Mouse (Mus musculus) gastrocnemius, adult 2 months (tissue): ENCODE data around the gene Ptprj. TPM values are rescaled to one million over a fixed set of nuclear protein-coding genes. Genes with fewer than 3 reads are reported as not detected.
A peak's percentile ranks its signal among the peaks of the same experiment; 100 is the strongest.
"Not testable (repeated sequence)": the region's sequence is repeated elsewhere in the genome, so short reads cannot be mapped to it uniquely, and the experiment has no call there.

Source experiments
- DNase-seq: peaks from one replicate; pipeline ENCODE4 v3.0.0; 2022
- H3K27ac ChIP-seq: fragments of 200-600 bp; 2 replicates; pipeline ENCODE4 v1.8.1; 2022; ENCODE audit warnings: mild to moderate bottlenecking
- H3K4me3 ChIP-seq: fragments of 200-600 bp; 2 replicates; pipeline ENCODE4 v1.8.1; 2022; ENCODE audit warnings: mild to moderate bottlenecking, moderate library complexity
- CTCF ChIP-seq: fragments of 200-600 bp; IDR thresholded peaks from 2 replicates; pipeline ENCODE4 v1.8.1; 2022; ENCODE audit warnings: antibody characterized with exemption, mild to moderate bottlenecking, moderate library complexity
- intact Hi-C: fragments of 180-260 bp; cut with DNase I; formaldehyde crosslinking; loops from one replicate; pipeline ENCODE4 v1.15.1; 2025
- total RNA-seq, 2 experiments: library from RNA; stranded (reverse); gene quantifications; 2 replicates each; pipeline ENCODE4 v1.2.3; 2021

Gene Ptprj
- total RNA-seq, 2 experiments from 2014 or later: 2.1 to 4.2 TPM

DNA sequence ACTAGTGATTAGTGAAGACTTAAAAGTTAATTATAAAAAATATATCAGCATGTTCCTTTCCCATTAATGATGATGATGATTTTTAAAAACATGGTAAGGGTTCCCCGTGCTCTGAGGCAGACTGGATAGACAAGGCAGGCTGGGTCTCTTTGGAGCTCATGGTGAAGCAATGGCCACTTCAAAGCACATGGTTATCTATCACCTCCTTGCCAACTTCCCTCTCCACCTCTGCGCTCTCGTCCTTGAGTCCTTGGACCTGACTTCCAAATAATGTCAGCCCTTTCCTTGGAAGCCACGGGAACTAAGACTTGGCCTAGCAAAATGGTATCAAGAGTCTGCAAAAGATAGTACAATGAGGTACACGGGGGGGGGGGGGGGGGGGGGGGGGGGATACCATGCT, 103.7 kb downstream of the Ptprj start:
- H3K27ac ChIP-seq: no peak overlapping the region
- DNase-seq: no peak
- H3K4me3 ChIP-seq: no peak overlapping the region
- intact Hi-C loops: loop anchor here (5.0 kb wide), 1 partner anchor 66 kb away; no protein-coding TSS in a partner anchor
- no peak for TF ChIP-seq CTCF

DNA sequence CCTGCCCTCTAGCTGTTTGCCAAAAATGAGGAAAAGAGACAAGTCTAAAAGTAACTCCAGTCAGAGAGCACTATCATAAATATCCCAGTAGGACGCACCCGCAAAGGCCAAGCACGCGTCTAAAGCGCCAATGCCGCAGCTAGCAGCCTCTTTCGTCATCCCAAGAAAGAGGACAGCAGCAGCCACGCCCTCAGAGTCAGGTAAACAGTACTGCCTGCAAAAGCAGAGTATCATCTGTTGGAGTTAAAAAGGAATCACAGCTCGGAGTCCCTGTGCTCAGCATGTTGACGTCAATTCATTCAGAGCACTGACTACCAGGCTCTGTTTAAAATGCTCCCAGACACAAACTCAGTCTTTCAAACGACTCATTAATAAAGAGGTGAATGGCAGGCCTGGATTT, 104.1 kb downstream of the Ptprj start:
- Histone ChIP-seq H3K27ac (no peak overlapping the region), H3K4me3 (no peak overlapping the region)
- intact Hi-C loops: loop anchor here (5.0 kb wide), 1 partner anchor 66 kb away; no protein-coding TSS in a partner anchor
- no peak for DNase-seq
- TF ChIP-seq CTCF: no peak

DNA sequence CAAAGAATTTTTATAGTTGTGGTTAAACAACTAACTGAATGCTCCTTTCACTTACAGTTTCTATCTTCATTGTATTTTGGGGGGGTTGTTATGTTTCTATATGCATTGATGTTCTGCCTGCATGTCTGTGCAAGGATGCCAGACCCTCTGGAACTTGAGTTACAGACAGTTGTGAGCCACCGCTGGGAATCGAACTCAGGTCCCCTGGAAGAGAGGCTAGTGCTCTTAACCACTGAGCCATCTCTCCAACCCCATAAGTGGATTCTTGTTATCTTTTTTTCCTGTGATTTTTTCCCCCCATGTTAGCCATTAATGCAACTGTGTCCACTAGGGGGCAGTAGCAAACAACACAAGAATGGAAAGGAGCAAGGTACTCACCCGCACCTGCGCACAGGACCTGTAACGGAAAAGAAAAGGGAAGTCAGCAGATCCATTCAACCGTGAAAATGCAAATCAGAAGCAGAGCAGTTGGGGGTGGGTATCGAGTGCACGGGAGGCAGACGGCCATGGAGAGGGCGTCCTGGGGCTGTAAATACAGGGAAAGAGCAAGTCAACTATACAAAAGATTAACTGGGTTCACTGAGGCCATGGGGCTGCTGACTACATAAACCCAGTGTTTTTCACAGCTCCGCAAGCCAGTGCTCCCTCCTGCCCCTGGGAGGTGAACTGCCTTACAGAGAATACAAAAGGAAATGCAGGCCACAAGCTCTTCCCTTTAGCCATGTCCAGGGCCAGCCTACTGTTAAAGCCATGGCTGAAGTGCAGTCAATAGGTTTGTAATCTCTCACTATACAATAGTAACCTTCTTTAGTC, 105.6 kb downstream of the Ptprj start:
- Histone ChIP-seq H3K4me3 (peak overlapping the region; percentile 67), H3K27ac (peak overlapping the region; percentile 49; the same call in 1 of the 2 replicates)
- peak; percentile 88 for TF ChIP-seq CTCF
- intact Hi-C loops: loop anchor here (1.0 to 5.0 kb wide), 3 partner anchors 68 to 204 kb away; no protein-coding TSS in a partner anchor
- peak; percentile 74 for DNase-seq

GRCm38 (mm10) chr2:90472701-90473100, 107.7 kb downstream of the Ptprj start:
- no peak overlapping the region for H3K4me3 ChIP-seq
- no peak overlapping the region for H3K27ac ChIP-seq
- intact Hi-C loops: no loop called here
- no peak for DNase-seq
- no peak for TF ChIP-seq CTCF

- Histone ChIP-seq H3K27ac (no peak overlapping the region), H3K4me3 (no peak overlapping the region)
- DNase-seq: peak; percentile 35
- no peak for TF ChIP-seq CTCF
- intact Hi-C loops: no loop called here
Measured at GRCm38 (mm10) chr2:90470122-90470521, 110.3 kb downstream of the Ptprj start.

DNA sequence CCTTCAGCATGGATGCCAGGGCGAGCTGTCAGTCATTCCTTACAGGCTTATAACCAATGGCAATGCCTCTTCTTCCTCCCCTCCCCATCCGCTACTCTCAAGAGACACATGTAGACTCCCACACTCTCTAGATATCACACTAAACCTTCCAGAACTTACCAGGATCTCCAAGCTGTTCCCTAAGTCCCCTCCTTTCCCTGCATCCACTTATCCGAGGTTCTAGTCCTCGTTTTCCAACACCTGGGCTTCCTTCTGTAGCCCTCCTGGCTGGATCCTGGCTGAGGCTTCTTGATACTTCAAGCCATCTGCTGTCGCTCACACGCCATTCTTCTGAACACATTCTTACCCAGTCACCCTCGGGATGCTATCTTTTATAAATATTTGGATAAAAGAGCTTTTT, 114.0 kb downstream of the Ptprj start:
- TF ChIP-seq CTCF: no peak
- Histone ChIP-seq H3K27ac (no peak overlapping the region), H3K4me3 (no peak overlapping the region)
- no peak for DNase-seq
- intact Hi-C loops: no loop called here

DNA sequence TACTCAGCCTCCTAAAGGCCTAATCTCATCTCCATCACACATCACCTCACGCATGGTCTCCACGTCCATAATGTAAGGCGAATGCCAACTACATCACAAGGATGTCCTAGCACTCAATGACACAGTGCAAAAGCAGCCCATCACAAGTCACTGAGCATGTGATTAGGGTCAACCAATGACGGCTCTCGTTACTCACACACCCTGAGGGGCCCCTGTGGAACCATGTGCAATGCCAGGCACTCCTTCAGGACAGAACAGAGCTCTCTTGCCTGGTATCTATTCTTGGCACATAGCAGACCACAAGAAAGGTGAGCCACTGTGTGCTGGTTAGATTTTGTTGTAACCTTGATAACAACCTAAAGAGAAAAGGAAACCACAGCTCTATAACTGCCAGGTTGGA, 116.7 kb downstream of the Ptprj start:
- no peak for TF ChIP-seq CTCF
- Histone ChIP-seq H3K4me3 (no peak overlapping the region), H3K27ac (no peak overlapping the region)
- DNase-seq: no peak
- intact Hi-C loops: no loop called here

DNA sequence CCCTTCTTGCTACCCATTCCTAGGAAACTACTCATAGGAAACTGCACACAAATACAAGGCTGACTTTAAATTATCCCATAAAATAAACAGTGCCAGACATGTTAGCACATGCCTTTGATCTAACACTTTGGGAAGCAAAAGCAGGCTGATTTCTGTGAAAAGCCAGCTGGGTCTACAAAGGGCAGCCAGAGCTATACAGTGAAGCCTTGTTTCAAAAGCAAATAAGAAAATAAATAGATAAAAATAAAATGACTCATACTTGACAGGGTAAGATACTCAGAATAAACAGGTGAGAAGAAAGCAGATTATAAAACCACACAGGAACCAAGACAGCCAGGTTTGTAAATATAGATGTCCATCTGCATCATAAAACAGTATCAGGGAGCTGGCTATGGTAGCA, 118.2 kb downstream of the Ptprj start:
- Histone ChIP-seq H3K4me3 (no peak overlapping the region), H3K27ac (no peak overlapping the region)
- intact Hi-C loops: no loop called here
- no peak for DNase-seq
- TF ChIP-seq CTCF: no peak

- no peak overlapping the region for H3K4me3 ChIP-seq
- no peak for DNase-seq
- intact Hi-C loops: no loop called here
- H3K27ac ChIP-seq: no peak overlapping the region
- TF ChIP-seq CTCF: no peak
Measured at GRCm38 (mm10) chr2:90457946-90458345, 122.5 kb downstream of the Ptprj start.

DNA sequence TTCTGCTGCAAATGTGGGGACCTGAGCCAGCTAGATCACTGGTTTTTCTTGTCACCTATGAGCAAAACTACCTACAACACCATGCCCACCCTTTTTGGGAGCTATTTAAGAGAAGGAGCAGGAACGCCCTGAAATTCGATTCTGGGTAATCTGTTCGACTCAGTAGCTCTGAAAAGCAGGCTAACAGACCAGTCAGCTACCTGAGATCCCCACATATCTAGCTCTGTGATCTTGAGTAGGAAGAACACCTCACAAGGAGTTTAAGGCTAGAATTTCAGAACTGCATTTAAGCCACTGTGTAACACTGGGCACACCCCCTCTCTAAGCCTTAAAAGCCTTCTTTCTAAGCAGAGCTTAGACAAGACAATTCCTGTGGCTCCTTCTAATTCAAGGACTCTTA, 128.1 kb downstream of the Ptprj start:
- DNase-seq: no peak
- no peak for TF ChIP-seq CTCF
- Histone ChIP-seq H3K27ac (no peak overlapping the region), H3K4me3 (no peak overlapping the region)
- intact Hi-C loops: no loop called here

DNA sequence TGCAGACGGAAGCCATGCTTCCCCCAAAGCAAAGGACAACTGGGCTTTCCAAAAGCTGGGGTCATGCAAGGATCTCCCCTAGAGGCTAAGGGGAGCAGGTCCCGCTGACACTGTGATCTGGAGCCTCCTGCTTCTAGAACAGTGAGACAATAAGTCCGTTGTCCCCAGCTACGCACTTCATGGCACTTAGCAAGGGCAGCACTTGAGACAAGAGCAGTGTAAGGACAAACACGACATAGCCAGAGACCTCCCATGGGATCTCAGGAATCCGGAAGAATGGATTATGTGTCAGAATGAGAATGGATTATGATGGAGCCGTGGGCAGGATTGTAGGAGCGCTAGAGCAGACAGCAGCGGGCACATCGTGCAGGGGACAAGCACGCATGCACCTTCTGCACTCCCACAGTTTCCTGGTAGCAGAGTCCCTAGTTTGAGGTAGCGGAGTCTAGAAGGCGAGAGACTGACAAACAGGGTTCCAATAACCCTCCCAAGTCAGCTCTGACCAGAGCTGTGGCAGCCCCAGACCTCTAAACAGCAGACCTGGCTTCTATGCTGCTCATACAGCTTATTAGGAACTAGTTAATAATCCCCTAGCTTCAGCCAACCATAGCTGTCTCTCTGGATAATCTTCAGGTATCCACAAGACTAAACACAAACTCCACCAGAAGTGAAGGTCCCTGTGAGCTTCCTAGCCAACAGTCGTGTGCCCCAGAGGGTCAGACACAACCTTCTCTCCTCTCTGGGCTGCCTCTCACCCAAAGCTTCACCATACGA, 131.3 kb downstream of the Ptprj start:
- H3K4me3 ChIP-seq: no peak overlapping the region
- intact Hi-C loops: no loop called here
- no peak overlapping the region for H3K27ac ChIP-seq
- no peak for TF ChIP-seq CTCF
- no peak for DNase-seq

DNA sequence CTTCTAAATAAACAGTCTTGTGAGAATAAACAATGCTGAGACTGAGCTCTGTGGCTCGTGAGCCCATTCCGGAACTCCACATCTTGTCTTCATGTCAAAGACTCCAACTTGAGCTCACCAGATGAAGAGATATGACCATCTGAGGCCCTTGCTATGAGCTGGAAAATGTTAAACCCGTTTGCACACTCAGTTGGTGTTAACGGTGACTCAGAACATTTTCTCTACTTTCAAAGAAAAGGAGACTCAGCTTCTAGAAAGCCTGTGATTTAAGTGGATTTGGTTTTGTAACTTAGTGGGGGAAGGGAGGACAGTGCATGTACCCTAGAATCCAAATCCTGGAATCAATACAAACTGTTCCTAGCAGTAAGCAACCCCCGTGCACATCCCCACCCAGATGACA, 136.6 kb downstream of the Ptprj start:
- intact Hi-C loops: no loop called here
- TF ChIP-seq CTCF: no peak
- no peak overlapping the region for H3K4me3 ChIP-seq
- DNase-seq: no peak
- H3K27ac ChIP-seq: no peak overlapping the region

DNA sequence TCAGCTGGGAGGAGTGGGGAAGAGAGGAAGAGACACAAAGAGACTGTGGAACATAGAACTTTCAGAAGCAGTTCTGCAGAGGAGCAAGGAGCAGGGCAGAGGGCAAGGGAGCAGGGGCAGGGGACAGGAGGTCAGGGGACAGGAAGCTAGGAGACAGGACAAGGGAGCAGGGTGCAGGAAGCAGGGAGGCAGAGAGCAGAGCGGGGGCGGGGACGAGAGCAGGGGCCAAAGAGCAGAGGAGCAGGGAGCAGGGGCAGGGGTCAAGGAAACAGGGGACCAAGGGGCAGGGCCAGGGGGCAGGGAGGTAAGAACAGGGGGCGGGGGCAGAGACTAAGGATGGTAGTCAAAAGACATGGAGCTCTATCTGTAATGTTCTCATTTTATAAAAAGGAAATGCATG, 138.6 kb downstream of the Ptprj start:
- DNase-seq, H3K27ac ChIP-seq, H3K4me3 ChIP-seq, intact Hi-C loops: not testable (repeated sequence)

GRCm38 (mm10) chr2:90440169-90440568, 140.3 kb downstream of the Ptprj start:
- DNase-seq, H3K4me3 ChIP-seq, intact Hi-C loops, H3K27ac ChIP-seq: not testable (repeated sequence)

GRCm38 (mm10) chr2:90437453-90437852, 143.0 kb downstream of the Ptprj start:
- H3K4me3 ChIP-seq, DNase-seq, intact Hi-C loops, H3K27ac ChIP-seq: not testable (repeated sequence)

DNA sequence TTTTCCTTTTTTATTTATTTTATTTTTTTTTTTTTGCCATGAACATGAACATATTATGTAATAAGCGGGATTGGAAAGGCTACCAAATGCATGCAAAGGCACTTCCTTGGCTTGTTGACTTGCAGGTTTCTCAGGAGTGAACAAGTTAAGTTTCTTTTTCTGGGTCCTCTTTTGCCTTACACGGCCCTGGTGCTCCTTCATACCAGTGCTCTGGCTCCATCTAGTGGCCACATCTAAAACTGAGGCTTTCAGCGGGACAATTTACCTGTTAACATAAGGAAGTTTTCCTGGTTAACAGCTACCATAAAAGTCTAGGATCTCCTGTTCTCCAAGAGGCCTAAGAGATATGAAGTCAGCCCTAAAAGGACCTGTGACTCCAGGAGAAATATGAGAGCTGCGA, 150.7 kb downstream of the Ptprj start:
- H3K27ac ChIP-seq, intact Hi-C loops, H3K4me3 ChIP-seq, DNase-seq: not testable (repeated sequence)

DNA sequence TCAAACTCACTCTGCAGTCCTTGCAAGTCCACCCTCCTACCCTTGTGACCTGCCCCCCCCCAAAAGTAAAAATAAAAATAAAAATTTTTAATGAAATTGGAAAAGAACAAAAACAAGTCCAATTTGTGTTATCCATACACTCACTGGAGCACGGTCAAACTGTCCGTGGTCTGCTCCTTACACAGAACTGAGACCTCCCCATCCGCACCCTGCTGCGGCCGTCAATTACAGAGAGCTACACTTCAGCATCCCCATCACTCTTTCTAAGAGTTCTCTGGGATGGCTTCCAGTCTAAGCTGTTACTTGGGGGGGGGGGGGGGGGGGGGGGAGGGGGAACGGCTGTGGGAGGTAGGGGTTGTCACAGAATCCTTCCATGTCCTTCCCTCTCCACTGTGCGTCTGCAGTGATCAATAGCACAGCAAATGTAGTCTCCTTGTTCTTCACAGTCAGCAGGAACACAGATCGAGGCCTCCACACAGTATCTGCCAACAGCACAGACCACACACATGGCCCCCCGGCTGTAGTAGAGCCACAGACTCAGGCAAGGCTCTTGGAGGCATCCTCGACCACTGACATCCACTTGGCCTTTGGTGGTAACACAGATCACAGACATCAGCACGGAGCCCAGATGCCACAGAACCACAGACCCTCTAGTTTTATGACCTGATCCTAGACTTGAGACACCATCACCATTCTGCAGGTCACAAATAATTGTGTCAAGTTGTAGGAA, 151.3 kb downstream of the Ptprj start:
- H3K4me3 ChIP-seq, H3K27ac ChIP-seq, DNase-seq, intact Hi-C loops: not testable (repeated sequence)
